Mouse (Mus musculus): ENCODE results near the gene Armc7. TPM values are rescaled to one million over a fixed set of nuclear protein-coding genes. Genes with fewer than 3 reads are reported as not detected.
A peak's percentile ranks its signal among the peaks of the same experiment; 100 is the strongest.
"Not testable (repeated sequence)": the region's sequence is repeated elsewhere in the genome, so short reads cannot be mapped to it uniquely, and the experiment has no call there.

The Armc7 gene
- total RNA-seq, 1 experiment from 2014 or later, result 11.5 TPM

DNA sequence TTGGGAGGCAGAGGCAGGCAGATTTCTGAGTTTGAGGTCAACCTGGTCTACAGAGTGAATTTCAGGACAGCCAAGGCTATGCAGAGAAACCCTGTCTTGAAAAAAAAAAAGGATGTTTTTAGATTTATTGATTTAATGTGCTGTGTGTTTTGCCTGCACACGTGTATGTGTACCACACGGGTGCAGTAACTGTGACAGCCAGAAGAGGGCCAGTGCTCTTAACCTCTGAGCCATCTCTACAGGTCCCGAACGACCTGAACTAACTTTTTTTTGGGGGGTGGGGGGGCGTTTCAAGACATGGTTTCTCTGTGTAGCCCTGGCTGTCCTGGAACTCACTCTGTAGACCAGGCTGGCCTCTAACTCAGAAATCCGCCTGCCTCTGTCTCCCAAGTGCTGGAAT lies 20.6 kb upstream of the Armc7 start:
- not testable (repeated sequence) for DNase-seq

- no peak for DNase-seq
Measured at GRCm38 (mm10) chr11:115455619-115456018, 19.8 kb upstream of the Armc7 start.

- DNase-seq, result no peak
Measured at GRCm38 (mm10) chr11:115456182-115456581, 19.3 kb upstream of the Armc7 start.

DNA sequence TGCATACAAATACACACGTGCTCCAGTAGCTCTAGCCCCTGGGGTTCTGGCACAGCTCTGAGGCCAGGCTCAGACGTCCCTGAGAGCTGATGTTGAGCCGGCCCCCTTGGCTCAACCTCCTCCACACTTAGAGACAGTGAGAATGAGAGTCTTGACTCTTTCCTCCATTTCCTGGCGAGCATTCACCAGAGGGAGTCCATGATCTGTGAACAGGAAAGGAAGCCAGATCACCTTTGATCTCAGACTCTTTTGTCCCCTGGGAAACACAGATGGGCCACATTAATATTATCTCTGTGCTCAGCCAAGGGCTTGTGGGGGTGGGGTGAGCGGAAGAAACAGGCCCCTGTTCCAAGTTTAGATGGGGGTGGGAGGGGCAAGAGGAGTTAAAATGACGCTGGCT lies 18.1 kb upstream of the Armc7 start:
- no peak for DNase-seq

GRCm38 (mm10) chr11:115460976-115461375 lies 14.5 kb upstream of the Armc7 start:
- no peak for DNase-seq

DNA sequence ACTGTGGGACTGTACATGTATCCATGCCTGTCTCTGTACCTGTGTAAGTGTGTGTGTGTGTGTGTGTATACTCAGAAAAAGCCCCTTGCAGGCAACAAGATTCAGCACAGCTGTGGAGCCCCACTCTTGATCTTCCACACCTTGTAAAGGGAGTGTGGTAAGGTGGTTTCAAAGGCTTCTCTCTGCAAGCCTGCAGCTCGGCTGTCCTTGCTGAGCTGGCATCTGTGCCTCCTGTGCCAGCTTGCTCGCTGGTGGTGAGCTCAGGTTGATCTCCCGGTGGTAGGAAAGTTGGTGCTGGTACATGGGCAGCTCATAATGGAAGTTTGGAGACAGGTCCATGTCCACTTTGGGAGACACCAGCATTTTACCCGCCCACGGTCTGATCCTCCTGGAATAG lies 13.6 kb upstream of the Armc7 start:
- no peak for DNase-seq

- no peak for DNase-seq
Measured at GRCm38 (mm10) chr11:115462243-115462891, 13.1 kb upstream of the Armc7 start, which contains the start of gene Slc16a5. Slc16a5 (plus strand) TSS chr11:115462474.

DNA sequence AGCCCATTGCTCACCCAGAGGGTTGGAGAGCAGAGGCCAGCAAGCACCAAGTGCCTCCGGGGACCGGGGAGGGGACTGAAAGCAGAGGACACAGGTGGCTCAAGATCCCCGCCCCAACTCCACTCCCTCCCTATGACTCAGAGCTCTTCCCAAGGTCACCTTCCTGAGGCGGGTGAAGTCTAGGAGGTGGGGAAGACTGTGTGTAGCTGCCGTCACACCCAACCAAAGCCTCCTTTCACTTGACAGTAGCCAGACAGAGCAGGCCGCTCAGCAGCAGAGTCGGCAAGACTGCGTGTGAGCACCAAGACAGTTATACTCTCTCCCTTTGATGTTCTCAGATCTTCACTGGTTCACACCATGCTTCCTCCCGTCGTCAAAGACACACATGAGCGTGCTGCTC lies 12.1 kb upstream of the Armc7 start:
- DNase-seq, result no peak

DNA sequence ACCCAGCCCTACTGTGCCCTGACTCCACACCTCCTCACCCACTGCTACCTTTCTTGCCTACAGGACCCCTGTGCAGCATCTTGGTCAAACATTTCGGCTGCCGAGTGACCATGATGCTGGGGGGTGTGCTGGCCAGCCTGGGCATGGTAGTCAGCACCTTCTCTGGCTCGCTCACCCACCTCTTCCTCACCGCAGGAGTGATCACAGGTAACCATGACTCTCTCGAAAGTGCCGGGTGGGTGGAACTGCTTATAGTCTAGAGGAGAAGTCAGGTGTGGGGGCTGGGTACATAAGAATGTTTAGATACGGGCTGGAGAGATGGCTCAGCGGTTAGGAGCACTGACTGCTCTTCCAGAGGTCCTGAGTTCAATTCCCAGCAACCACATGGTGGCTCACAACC lies 10.6 kb upstream of the Armc7 start:
- no peak for DNase-seq

DNA sequence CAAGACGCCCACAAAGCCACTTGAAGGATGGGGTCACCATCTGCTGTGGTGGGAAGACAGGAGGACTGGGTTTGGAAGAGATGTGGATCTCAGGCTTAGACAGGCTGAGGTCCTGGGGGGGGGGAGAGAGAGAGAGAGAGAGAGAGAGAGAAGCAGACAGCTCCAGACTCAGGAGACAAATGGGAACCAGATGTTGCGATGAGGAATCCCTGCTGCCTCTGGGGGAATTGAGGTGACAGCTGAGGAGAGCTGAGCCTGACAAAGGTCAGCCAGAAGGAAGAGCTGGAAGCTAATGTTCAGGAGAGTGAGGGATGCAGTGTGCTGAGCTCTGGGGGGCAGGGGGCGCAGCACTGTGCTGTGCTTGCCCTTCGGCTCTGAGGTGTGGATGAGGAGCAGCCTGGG lies 8.2 kb upstream of the Armc7 start:
- no peak for DNase-seq

- DNase-seq, result no peak
Measured at GRCm38 (mm10) chr11:115472183-115472582, 3.3 kb upstream of the Armc7 start.

DNA sequence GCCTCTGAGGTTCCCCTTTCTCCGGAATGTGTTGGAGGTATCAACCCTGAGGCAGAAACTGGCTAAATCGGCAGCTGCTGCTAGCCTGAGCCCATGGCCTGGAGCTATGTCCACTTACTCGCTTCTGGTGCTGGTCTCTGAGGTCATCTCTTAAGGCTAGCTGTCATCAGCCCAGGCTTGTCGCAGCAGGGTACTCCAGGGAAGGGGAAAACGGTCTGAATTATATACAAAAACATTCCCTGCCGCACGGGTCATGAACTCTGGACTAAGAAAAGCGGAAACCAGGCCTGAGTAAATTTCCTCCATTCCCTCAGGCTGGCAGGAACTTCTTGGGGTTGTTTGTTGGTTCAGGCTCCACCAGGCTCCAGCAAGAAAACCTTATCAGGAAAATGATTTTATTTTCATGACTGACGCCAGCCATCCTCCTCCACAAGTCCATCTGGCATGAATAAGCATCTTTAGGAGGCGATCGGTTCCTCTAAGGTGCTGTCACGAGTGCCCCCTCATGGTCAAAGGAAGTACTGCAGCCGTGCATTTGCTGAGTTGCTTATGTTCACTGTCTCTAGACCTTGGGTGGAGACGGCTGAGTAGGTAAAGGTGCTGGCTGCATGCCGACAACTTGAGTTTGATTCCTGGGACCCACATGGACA lies 1.7 kb upstream of the Armc7 start:
- DNase-seq, result peak; percentile 87

GRCm38 (mm10) chr11:115475758-115476237 lies 331 bp downstream of the Armc7 start:
- no peak for DNase-seq

GRCm38 (mm10) chr11:115476630-115477029 lies 1.2 kb downstream of the Armc7 start:
- not testable (repeated sequence) for DNase-seq

DNA sequence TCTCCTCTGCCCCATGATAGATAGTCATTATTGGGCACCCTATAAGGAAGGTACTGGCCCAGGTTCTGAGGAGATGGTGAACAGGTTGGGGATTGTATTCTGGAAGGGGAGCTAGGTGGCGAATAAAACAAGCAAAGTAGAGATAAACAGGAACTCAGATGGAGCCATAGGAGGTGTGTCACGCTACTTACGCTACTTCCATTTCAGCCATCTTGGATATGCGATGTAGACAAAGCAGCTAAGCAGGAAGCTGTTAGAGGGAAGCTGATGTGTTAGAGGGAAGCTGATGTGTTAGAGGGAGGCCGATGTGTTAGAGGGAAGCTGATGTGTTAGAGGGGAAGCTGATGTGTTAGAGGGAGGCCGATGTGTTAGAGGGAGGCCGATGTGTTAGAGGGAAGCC lies 1.9 kb downstream of the Armc7 start:
- not testable (repeated sequence) for DNase-seq

- no peak for DNase-seq
Measured at GRCm38 (mm10) chr11:115478296-115478938, 3.0 kb downstream of the Armc7 start.

GRCm38 (mm10) chr11:115481553-115482259 lies 6.2 kb downstream of the Armc7 start:
- no peak for DNase-seq

GRCm38 (mm10) chr11:115483278-115483677 lies 7.8 kb downstream of the Armc7 start:
- no peak for DNase-seq

DNA sequence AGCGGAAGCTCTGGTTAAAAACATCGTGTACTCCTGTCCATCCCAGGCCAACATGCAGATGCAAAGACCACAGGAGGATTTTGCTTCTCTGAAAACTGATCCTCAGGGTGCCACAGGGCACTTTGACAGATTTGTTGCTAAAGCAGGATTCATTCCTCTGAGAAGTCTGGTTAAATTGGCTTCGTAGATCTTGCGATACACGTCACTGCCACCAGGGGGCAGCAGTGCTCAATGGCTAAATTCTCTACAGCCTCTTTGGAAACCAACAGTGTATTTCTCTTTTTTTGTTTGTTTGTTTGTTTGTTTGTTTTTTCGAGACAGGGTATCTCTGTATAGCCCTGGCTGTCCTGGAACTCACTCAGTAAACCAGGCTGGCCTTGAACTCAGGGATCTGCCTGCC lies 8.3 kb downstream of the Armc7 start:
- DNase-seq, result peak; percentile 81

GRCm38 (mm10) chr11:115485155-115485554 lies 9.7 kb downstream of the Armc7 start:
- no peak for DNase-seq

DNA sequence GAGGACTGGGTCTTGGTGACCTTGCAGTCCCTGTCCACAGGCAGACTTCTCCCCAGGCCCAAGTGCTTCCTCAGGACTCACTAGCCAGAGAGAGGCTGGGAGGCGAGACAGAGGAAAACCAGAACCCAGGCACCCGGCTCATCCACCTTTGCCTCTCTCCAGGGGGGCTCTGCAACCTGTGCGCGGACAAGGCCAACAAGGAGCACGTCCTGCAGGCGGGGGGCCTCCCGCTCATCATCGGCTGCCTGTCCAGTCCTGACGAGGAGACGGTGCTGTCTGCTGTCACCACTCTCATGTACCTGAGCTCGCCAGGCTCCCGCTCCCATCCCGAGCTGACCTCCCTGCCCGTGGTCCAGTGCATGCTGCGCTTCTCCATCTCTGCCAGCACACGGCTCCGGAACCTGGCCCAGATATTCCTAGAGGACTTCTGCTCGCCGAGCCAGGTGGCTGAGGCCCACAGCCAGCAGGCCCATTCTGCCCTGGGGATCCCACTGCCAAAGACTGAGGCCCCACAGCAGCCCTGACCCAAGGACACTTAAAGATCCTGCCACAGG lies 13.2 kb downstream of the Armc7 start:
- DNase-seq, result no peak
